Mouse (Mus musculus) forebrain, embryonic 10.5 days (tissue): ENCODE data around the gene Cplx3. TPM values are rescaled to one million over a fixed set of nuclear protein-coding genes. Genes with fewer than 3 reads are reported as not detected.

Experiments used
- DNase-seq: peaks from one replicate; pipeline ENCODE4 v3.0.0-alpha.2; 2017; ENCODE audit warnings: low spot score; ENCODE audit errors: extremely low spot score
- H3K27ac ChIP-seq: fragments of 300-500 bp; sonication (generic); 2 replicates; pipeline ENCODE4 v1.5.1; 2016; ENCODE audit warnings: mild to moderate bottlenecking
- H3K27me3 ChIP-seq: fragments of 300-500 bp; sonication (generic); 2 replicates; pipeline ENCODE4 v1.6.1; 2016; ENCODE audit warnings: mild to moderate bottlenecking; ENCODE audit not compliant: poor library complexity, severe bottlenecking
- H3K36me3 ChIP-seq: fragments of 300-500 bp; sonication (generic); replicated peaks from 2 replicates; pipeline ENCODE4 v1.6.1; 2016; ENCODE audit warnings: mild to moderate bottlenecking, moderate library complexity
- H3K4me1 ChIP-seq: fragments of 300-500 bp; sonication (generic); 2 replicates; pipeline ENCODE4 v1.6.1; 2016
- H3K4me3 ChIP-seq: fragments of 300-500 bp; sonication (generic); 2 replicates; pipeline ENCODE4 v1.5.1; 2016; ENCODE audit warnings: mild to moderate bottlenecking, moderate library complexity
- H3K9me3 ChIP-seq: fragments of 300-500 bp; sonication (generic); 2 replicates; pipeline ENCODE4 v1.6.1; 2016; ENCODE audit warnings: mild to moderate bottlenecking, moderate library complexity
- WGBS: fragments of 180-500 bp; shearing (Covaris S2); methylation state at CpG from one replicate; pipeline ENCODE4 v1.1.7; 2016; 5-methylcytosine and 5-hydroxymethylcytosine counted together
- polyA plus RNA-seq: library from polyadenylated mRNA; unstranded; fragments of >200 nt; fragmentation: Nextera tagmentation; extraction: Ambion mirVana; gene quantifications from 2 replicates; pipeline ENCODE4 v1.2.1, GENCODE M21; 2016

Gene Cplx3
- polyA plus RNA-seq, 1 experiment from 2014 or later, result 1.9 TPM

DNA sequence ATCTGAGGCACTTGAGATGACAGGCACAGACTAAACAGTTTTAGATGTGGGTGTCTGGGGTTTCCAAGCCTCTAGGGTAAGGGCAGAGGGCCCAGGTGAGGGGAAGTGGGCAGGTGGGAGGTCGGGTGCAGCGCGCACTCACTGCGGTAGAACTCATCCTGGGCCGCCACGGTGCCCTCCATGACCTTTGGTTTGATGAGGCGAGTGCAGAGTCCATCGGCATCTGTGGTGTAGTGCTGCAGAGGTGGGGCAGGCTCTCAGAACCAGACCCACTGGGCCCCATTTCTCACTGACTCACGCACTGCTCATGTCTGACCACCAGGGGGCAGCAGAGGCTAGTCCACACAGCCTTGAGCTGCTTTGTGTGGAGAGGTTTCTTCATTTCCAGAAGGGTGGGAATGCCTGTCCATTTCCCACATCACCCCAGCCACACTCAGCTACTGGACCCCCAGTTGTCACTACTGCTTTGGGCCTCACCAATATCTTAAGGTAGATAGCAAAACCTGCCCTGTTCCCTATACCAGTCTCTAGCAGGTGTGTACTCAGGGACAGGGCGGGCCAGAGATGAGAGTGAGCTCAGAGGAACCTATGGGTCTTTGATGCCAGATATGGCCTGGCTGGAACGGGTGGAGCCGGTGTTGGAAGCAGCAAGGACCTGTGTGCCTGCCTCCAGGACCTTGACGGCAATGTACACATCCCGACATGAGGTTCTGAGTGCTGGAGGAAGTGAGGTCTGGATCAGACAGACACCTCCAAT is 23.2 kb upstream of the Cplx3 start:
- Histone ChIP-seq H3K9me3 (no peaks in the 10 kb centered on the region), H3K4me3 (no peak overlapping the region; the same call in 1 of the 2 replicates), H3K27me3 (no peaks in the 10 kb centered on the region), H3K36me3 (peaks cover 97% of the 10 kb centered on the region), H3K27ac (no peak overlapping the region), H3K4me1 (peaks cover 26% of the 10 kb centered on the region)
- WGBS, result 75% methylated on average over 14 of the region's 14 CpGs
- peak; percentile 76 for DNase-seq

DNA sequence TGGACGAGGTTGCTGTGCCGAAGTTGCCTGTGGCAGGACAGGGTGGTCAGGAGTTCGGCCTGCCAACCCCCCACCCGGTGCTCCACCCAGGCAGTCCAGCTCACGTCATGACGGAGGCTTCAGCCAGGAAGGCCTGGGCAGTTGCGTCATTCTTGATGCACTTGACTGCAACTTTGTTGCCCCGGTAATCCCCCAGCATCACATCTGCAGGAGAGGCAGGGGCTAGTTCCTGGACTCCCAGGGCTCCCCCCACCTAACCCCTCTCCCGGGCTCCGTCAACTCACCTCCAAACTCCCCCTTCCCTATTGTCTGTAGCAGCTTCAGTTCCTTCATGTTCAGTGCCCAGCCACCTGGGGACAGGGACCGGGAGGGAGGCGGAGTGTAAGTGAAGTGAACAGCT is 22.6 kb upstream of the Cplx3 start:
- Histone ChIP-seq H3K4me3 (no peak overlapping the region; the same call in 1 of the 2 replicates), H3K36me3 (peaks cover 97% of the 10 kb centered on the region), H3K27ac (no peak overlapping the region), H3K9me3 (no peaks in the 10 kb centered on the region), H3K4me1 (peaks cover 24% of the 10 kb centered on the region), H3K27me3 (no peaks in the 10 kb centered on the region)
- DNase-seq, result no peak
- WGBS, result 94% methylated on average over 12 of the region's 12 CpGs

DNA sequence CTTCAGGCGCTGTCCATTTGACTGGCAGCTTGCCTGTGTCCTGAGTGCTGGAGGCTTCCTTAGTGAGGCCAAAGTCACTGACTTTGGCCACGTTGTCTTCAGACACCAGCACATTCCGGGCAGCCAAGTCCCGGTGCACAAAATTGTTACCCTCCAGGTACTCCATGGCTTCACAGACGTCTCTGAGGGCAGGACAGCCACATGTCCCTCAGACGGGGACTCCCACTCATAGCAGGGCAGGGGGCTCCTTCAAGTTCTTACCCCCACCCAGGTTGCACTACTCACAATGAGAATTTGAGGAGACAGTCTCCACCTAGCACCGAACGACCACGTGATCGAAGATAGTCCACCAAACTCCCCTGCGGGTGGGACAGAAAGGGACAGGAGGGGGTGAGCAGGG is 21.8 kb upstream of the Cplx3 start:
- Histone ChIP-seq H3K9me3 (no peaks in the 10 kb centered on the region), H3K36me3 (peaks cover 89% of the 10 kb centered on the region), H3K4me3 (no peak overlapping the region), H3K4me1 (peaks cover 20% of the 10 kb centered on the region), H3K27me3 (no peaks in the 10 kb centered on the region), H3K27ac (no peak overlapping the region)
- no peak for DNase-seq
- 92% methylated on average over 11 of the region's 11 CpGs for WGBS

DNA sequence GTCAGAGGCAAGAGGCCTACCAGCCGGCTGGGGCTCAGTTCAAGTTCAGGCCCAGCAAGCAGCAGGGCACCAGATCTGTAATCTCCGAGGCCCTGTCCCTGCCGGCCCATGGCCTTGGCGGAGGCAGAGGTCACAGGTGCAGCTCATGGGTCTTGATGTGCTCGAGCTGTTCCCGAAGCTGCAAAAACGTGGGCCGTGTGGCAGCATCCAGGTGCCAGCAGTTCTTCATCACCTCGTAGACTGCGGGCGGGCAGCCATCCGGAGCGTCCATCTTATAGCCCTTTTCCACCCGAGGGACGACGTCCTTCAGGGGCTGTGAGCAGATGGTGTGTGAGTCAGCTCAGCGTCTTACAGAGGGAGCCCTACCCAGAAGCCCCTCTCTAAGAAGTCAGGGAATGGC is 21.1 kb upstream of the Cplx3 start:
- no peak for DNase-seq
- no peaks in the 10 kb centered on the region for H3K27me3 ChIP-seq
- H3K27ac ChIP-seq, result no peak overlapping the region
- H3K4me3 ChIP-seq, result no peak overlapping the region
- H3K9me3 ChIP-seq, result no peaks in the 10 kb centered on the region
- 93% methylated on average over 17 of the region's 17 CpGs for WGBS
- H3K4me1 ChIP-seq, result peaks cover 20% of the 10 kb centered on the region
- peaks cover 85% of the 10 kb centered on the region for H3K36me3 ChIP-seq

DNA sequence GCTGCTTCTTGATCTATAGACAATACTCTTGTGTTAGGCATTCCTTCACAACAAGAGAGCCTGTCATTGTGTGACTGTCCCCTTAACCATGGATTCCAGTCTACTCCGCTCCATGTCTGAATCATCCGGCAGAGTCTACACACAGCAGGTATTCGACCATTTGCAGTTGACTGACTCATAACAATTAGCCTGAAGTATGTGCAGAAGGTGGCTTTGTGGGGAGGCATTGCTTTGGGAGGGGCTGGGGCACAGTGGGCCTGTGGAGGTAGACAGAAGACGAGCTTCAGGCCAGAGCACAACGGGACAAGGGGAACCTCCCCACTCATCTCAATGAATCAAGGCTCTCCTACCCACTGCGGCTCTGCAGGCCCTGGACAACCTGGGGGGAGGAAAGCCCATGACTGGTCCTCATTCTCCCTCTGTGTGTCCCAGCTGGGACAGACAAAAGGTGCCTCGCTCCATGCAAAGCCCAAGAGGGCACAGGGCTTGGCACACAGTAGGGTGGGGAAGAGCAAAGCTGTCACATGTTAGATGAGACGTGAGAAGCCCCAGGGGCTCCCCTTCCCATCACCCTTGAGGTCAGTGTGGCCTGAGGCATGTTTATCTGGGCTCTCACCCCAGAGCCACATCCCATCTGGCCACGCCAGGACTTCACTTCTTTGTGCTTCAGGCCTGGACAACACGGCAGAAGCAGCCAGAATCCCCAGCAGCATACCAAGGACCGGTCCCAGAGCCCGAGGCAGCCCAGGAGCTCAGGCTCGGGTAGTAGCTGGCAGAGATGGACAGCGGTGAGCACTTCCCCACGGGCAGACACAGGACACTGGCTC is 19.8 kb upstream of the Cplx3 start:
- Histone ChIP-seq H3K4me1 (peaks cover 20% of the 10 kb centered on the region), H3K9me3 (no peaks in the 10 kb centered on the region), H3K36me3 (peaks cover 72% of the 10 kb centered on the region), H3K4me3 (no peak overlapping the region), H3K27ac (peak overlapping the region; percentile 48; the same call in 1 of the 2 replicates), H3K27me3 (no peaks in the 10 kb centered on the region)
- 84% methylated on average over 15 of the region's 15 CpGs for WGBS
- no peak for DNase-seq

DNA sequence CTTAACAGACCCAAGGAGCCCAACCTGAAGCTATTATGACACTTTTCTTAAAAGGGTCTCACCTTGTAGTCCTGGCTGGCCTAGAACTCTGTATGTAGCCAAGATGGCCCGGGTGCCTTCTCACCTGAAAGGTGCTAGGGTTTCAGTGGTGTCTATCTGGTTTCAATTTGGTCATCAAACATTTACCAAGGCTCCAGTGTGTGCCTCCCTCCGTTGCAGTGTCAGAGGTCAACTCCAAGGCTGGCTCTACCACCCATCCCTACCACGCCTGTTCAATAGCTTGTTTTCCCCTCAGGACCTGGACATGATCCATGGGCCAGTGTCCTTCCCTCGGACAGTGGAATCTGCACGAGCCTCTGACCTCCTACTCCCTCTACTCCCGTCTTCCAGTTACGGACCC is 18.2 kb upstream of the Cplx3 start:
- no peak overlapping the region for H3K27ac ChIP-seq
- peaks cover 56% of the 10 kb centered on the region for H3K36me3 ChIP-seq
- no peaks in the 10 kb centered on the region for H3K9me3 ChIP-seq
- H3K4me1 ChIP-seq, result peaks cover 20% of the 10 kb centered on the region
- DNase-seq, result no peak
- H3K4me3 ChIP-seq, result no peak overlapping the region
- no peaks in the 10 kb centered on the region for H3K27me3 ChIP-seq
- 84% methylated on average over 7 of the region's 7 CpGs for WGBS

DNA sequence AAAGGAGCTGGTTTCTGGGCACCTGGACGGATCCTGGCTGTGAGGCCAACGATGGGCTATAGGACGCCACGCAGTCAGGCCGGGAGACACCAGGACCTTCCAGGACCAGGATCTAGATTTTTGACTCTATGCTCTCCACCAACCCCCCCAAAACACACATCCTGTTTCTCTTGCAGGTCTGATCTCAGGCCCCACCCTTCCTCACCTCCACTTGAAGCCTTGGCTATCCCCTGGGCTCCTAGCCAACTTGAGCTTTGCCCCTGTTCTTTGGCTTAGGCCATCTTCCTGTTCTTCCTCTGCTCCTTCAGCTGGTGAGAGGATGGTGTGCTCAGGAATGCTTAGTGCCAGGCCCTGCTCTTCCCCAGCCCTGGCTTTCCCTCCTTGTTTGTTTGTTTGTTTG is 14.6 kb upstream of the Cplx3 start, which contains the start of gene Lman1l:
Gene Lman1l (minus strand): TSS at position 101 of the 400 bp plus-strand sequence.
- H3K27ac ChIP-seq, result no peak within 1 kb of the TSS

DNA sequence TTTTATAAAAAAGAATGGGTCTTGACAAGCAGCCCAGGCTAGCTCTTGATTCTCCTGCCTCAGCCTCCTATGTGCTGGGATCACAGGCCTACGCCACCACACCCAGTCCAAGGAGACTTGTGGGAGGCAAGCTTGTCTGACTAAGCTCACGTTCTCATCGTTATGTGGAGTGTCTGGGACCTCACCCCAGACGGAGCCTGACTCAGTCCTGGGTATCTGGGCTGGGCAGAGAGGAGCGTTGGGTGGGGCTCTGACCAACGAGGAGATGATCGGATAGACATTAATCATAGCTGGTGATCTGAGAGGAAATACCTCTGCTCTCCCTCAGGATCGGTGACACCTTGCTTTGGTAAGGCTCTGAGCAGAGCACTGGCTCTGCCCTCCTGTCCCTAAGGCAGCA is 12.8 kb upstream of the Cplx3 start:
- H3K27me3 ChIP-seq, result no peaks in the 10 kb centered on the region
- H3K36me3 ChIP-seq, result peaks cover 2% of the 10 kb centered on the region; the same call in 1 of the 2 replicates
- H3K4me3 ChIP-seq, result no peak overlapping the region
- H3K9me3 ChIP-seq, result no peaks in the 10 kb centered on the region
- WGBS, result 86% methylated on average over 8 of the region's 8 CpGs
- no peak overlapping the region for H3K27ac ChIP-seq
- no peak for DNase-seq
- H3K4me1 ChIP-seq, result peaks cover 3% of the 10 kb centered on the region; the same call in 1 of the 2 replicates

More for the DNA sequence above, 14.6 kb upstream of the Cplx3 start, which contains the start of gene Lman1l:
- no peaks in the 10 kb centered on the region for H3K27me3 ChIP-seq
- DNase-seq, result no peak
- H3K36me3 ChIP-seq, result peaks cover 20% of the 10 kb centered on the region
- 88% methylated on average over 5 of the region's 5 CpGs for WGBS
- H3K9me3 ChIP-seq, result no peaks in the 10 kb centered on the region
- no peak within 1 kb of the TSS for H3K4me3 ChIP-seq
- peaks cover 11% of the 10 kb centered on the region for H3K4me1 ChIP-seq

DNA sequence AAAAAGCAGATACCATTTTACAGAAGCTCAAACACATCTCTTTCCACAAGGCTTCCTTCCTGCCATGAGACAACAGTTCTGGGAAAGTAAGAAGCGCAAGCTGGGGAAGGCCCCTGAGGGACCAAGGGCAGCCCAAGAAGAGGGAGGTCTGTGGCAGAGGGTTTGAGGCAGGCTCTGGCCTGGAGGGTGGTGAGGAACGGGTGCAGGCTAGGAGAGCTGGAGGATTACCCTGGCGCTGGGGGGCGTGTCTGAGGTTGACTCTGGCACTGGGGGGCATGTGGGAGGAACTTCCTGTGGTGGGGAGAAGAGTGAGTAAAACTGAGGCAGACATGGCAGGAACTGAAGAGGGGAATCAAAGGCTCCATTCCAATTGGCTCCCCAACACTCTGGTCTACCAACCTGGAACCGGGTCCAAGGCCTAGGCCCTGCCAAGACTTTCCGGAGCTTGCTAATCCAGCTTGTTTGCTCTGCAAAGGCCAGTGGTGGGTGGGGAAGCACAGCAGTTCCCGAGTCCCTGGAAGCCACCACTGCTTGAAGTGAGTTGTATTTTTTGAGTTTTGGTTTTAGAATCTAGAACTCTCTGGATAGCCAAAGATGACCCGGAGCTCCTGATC is 11.6 kb upstream of the Cplx3 start:
- H3K27me3 ChIP-seq, result no peaks in the 10 kb centered on the region
- DNase-seq, result no peak
- H3K4me1 ChIP-seq, result no peaks in the 10 kb centered on the region
- 79% methylated on average over 8 of the region's 8 CpGs for WGBS
- H3K9me3 ChIP-seq, result no peaks in the 10 kb centered on the region
- no peak overlapping the region for H3K4me3 ChIP-seq
- H3K27ac ChIP-seq, result no peak overlapping the region
- no peaks in the 10 kb centered on the region for H3K36me3 ChIP-seq

DNA sequence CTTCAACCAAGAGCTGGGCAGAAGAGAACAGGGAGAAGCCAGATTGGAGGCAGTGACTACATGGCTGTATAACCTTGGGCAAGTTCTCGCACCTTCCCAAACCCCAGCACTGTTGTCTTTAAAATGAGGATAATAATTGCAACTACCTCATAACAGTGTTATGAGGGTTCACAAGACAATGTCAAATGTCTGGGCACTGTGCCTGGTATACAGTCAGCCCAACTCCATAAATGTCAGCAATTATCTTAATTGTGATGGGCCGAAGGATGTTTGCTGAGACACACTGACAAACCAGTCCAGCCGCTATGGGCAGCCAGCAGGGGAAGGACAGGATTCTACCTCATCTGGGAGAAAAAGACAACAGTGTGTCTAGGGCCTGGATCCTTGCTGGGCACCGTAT is 8.7 kb upstream of the Cplx3 start:
- WGBS, result 88% methylated on average over 4 of the region's 4 CpGs
- Histone ChIP-seq H3K4me3 (no peak overlapping the region), H3K27me3 (no peaks in the 10 kb centered on the region), H3K9me3 (no peaks in the 10 kb centered on the region), H3K4me1 (peaks cover 12% of the 10 kb centered on the region), H3K36me3 (no peaks in the 10 kb centered on the region), H3K27ac (no peak overlapping the region)
- no peak for DNase-seq

DNA sequence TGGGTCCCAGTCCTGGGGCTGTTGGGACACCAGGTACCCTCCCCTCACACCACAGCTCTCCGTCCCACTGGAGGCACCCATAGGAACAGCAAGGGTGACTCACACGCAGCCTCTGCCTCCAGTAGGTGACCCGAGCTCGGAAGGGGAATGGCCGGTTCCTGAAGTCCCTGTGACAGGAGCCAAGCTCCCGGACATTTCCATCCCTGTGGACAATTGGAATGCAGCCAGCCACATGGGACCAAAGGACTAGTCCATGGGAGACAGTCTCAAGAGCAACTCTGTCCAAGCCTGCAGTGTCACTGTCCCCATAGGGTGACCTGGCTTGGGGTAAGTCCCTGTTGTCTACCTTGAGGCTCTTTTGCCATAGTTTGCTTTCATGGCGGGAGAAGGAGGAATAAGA is 7.9 kb upstream of the Cplx3 start:
- no peaks in the 10 kb centered on the region for H3K36me3 ChIP-seq
- H3K4me1 ChIP-seq, result peaks cover 12% of the 10 kb centered on the region
- no peak overlapping the region for H3K27ac ChIP-seq
- WGBS, result 86% methylated on average over 7 of the region's 7 CpGs
- H3K9me3 ChIP-seq, result no peaks in the 10 kb centered on the region
- no peak overlapping the region for H3K4me3 ChIP-seq
- DNase-seq, result no peak
- no peaks in the 10 kb centered on the region for H3K27me3 ChIP-seq

DNA sequence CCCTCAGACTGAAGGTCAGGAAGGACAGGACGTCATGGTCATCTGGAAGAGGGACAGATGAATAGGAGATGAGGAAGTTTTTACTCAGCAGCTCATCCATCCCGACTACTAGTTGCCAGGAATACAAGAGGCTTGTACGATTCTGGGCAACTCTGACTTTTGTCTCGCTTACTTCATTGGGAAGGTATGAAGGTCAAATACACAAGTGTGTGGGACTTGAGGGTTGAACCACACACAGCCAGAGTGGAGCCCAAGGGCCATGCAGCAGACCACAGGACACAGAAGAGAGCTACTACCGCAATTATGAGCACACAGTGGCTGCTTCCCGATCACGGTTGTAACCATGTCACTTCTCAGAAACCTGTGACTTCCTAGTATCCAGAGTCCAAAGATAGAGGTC is 6.5 kb upstream of the Cplx3 start:
- Histone ChIP-seq H3K27ac (no peak overlapping the region), H3K36me3 (no peaks in the 10 kb centered on the region), H3K9me3 (no peaks in the 10 kb centered on the region), H3K4me3 (no peak overlapping the region), H3K27me3 (peaks cover 6% of the 10 kb centered on the region; the same call in 1 of the 2 replicates), H3K4me1 (peaks cover 12% of the 10 kb centered on the region)
- WGBS, result 90% methylated on average over 7 of the region's 7 CpGs
- no peak for DNase-seq
